Mouse (Mus musculus): Measurements from ENCODE around the gene Srrm4. TPM values are rescaled to one million over a fixed set of nuclear protein-coding genes. Genes with fewer than 3 reads are reported as not detected.
A peak's percentile ranks its signal among the peaks of the same experiment; 100 is the strongest.

The Srrm4 gene
- polyA plus RNA-seq, 1 experiment from 2014 or later: 22.6 TPM

- H3K9me3 ChIP-seq (ENCODE audit: control insufficient read depth, low read length): no peaks in the 10 kb centered on the region
- DNase-seq (peak; percentile 70), ATAC-seq (ENCODE audit: low FRiP score, low TSS enrichment) (no peak)
- H3K27ac ChIP-seq (replicated peaks; ENCODE audit: low read depth, low read length): no peak within 1 kb of the TSS; the same call in 1 of the 2 replicates
- H3K27me3 ChIP-seq (ENCODE audit: control insufficient read depth, insufficient read depth, low read length): 0 out of 2 replicates have a peak, but pooled peaks cover 3% of the 10 kb centered on the region
- no peak within 1 kb of the TSS; the same call in 1 of the 2 replicates for H3K9ac ChIP-seq (replicated peaks; ENCODE audit: low read length)
- H3K36me3 ChIP-seq (ENCODE audit: control insufficient read depth, insufficient read depth, low read length): no peaks in the 10 kb centered on the region
- H3K4me2 ChIP-seq (ENCODE audit: low read length): peak within 1 kb of the TSS; percentile 51
- H3K4me1 ChIP-seq (ENCODE audit: control insufficient read depth, insufficient read depth, low read length): peaks cover 13% of the 10 kb centered on the region
- under 1% methylated on average over 18 of the region's 20 CpGs for WGBS
- H3K4me3 ChIP-seq (replicated peaks; ENCODE audit: low read depth, low read length): peak within 1 kb of the TSS; percentile 1; the same call in 1 of the 2 replicates
Observed at GRCm38 (mm10) chr5:116422699-116423201, 168.9 kb downstream of the Srrm4 start, which contains the start of gene Hspb8. Hspb8 (minus strand) TSS chr5:116422864.

- no peaks in the 10 kb centered on the region for H3K9me3 ChIP-seq (ENCODE audit: control insufficient read depth, low read length)
- ATAC-seq (ENCODE audit: low FRiP score, low TSS enrichment) (no peak), DNase-seq (no peak)
- H3K27ac ChIP-seq (replicated peaks; ENCODE audit: low read depth, low read length): no peak overlapping the region
- H3K4me3 ChIP-seq (replicated peaks; ENCODE audit: low read depth, low read length): no peak overlapping the region
- no peaks in the 10 kb centered on the region for H3K36me3 ChIP-seq (ENCODE audit: control insufficient read depth, insufficient read depth, low read length)
- peak overlapping the region; percentile 51 for H3K4me2 ChIP-seq (ENCODE audit: low read length)
- peaks cover 13% of the 10 kb centered on the region for H3K4me1 ChIP-seq (ENCODE audit: control insufficient read depth, insufficient read depth, low read length)
- 57% methylated on average over 22 of the region's 22 CpGs for WGBS
- H3K9ac ChIP-seq (replicated peaks; ENCODE audit: low read length): no peak overlapping the region
- H3K27me3 ChIP-seq (ENCODE audit: control insufficient read depth, insufficient read depth, low read length): 0 out of 2 replicates have a peak, but pooled peaks cover 3% of the 10 kb centered on the region
Observed at GRCm38 (mm10) chr5:116421791-116422481, 169.7 kb downstream of the Srrm4 start.

- ATAC-seq (ENCODE audit: low FRiP score, low TSS enrichment) (no peak), DNase-seq (peak; percentile 56)
- H3K4me1 ChIP-seq (ENCODE audit: control insufficient read depth, insufficient read depth, low read length): peaks cover 19% of the 10 kb centered on the region
- H3K27ac ChIP-seq (replicated peaks; ENCODE audit: low read depth, low read length): peak overlapping the region; percentile 21; the same call in 1 of the 2 replicates
- no peaks in the 10 kb centered on the region for H3K9me3 ChIP-seq (ENCODE audit: control insufficient read depth, low read length)
- 0 out of 2 replicates have a peak, but pooled peaks cover 3% of the 10 kb centered on the region for H3K27me3 ChIP-seq (ENCODE audit: control insufficient read depth, insufficient read depth, low read length)
- no peaks in the 10 kb centered on the region for H3K36me3 ChIP-seq (ENCODE audit: control insufficient read depth, insufficient read depth, low read length)
- 13% methylated on average over 6 of the region's 6 CpGs for WGBS
- H3K4me2 ChIP-seq (ENCODE audit: low read length): no peak overlapping the region
- H3K4me3 ChIP-seq (replicated peaks; ENCODE audit: low read depth, low read length): no peak overlapping the region
- 0 out of 2 replicates have a peak overlapping the region, but pooled peaks have one; percentile 16 for H3K9ac ChIP-seq (replicated peaks; ENCODE audit: low read length)
Observed at GRCm38 (mm10) chr5:116420759-116421225, 170.8 kb downstream of the Srrm4 start.

- ATAC-seq (ENCODE audit: low FRiP score, low TSS enrichment): no peak
- Histone ChIP-seq H3K9ac (replicated peaks; ENCODE audit: low read length) (no peak overlapping the region), H3K4me3 (replicated peaks; ENCODE audit: low read depth, low read length) (no peak overlapping the region), H3K36me3 (ENCODE audit: control insufficient read depth, insufficient read depth, low read length) (no peaks in the 10 kb centered on the region), H3K4me1 (ENCODE audit: control insufficient read depth, insufficient read depth, low read length) (peaks cover 22% of the 10 kb centered on the region), H3K27ac (replicated peaks; ENCODE audit: low read depth, low read length) (peak overlapping the region; percentile 21; the same call in 1 of the 2 replicates), H3K4me2 (ENCODE audit: low read length) (no peak overlapping the region), H3K9me3 (ENCODE audit: control insufficient read depth, low read length) (no peaks in the 10 kb centered on the region), H3K27me3 (ENCODE audit: control insufficient read depth, insufficient read depth, low read length) (0 out of 2 replicates have a peak, but pooled peaks cover 3% of the 10 kb centered on the region)
- 100% methylated on average over 1 of the region's 1 CpGs for whole genome bisulfite sequencing
- DNase-seq: no peak
Observed at GRCm38 (mm10) chr5:116420213-116420612, 171.4 kb downstream of the Srrm4 start.

- no peak overlapping the region for H3K9ac ChIP-seq (replicated peaks; ENCODE audit: low read length)
- H3K27ac ChIP-seq (replicated peaks; ENCODE audit: low read depth, low read length): no peak overlapping the region
- WGBS: 39% methylated on average over 6 of the region's 6 CpGs
- 0 out of 2 replicates have a peak, but pooled peaks cover 3% of the 10 kb centered on the region for H3K27me3 ChIP-seq (ENCODE audit: control insufficient read depth, insufficient read depth, low read length)
- no peaks in the 10 kb centered on the region for H3K36me3 ChIP-seq (ENCODE audit: control insufficient read depth, insufficient read depth, low read length)
- ATAC-seq (ENCODE audit: low FRiP score, low TSS enrichment) (no peak), DNase-seq (no peak)
- no peak overlapping the region for H3K4me2 ChIP-seq (ENCODE audit: low read length)
- peaks cover 22% of the 10 kb centered on the region for H3K4me1 ChIP-seq (ENCODE audit: control insufficient read depth, insufficient read depth, low read length)
- no peak overlapping the region for H3K4me3 ChIP-seq (replicated peaks; ENCODE audit: low read depth, low read length)
- H3K9me3 ChIP-seq (ENCODE audit: control insufficient read depth, low read length): no peaks in the 10 kb centered on the region
Observed at GRCm38 (mm10) chr5:116419322-116420045, 172.1 kb downstream of the Srrm4 start.

GRCm38 (mm10) chr5:116416208-116416607 lies 175.4 kb downstream of the Srrm4 start:
- Histone ChIP-seq H3K27ac (replicated peaks; ENCODE audit: low read depth, low read length) (no peak overlapping the region), H3K4me2 (ENCODE audit: low read length) (no peak overlapping the region), H3K27me3 (ENCODE audit: control insufficient read depth, insufficient read depth, low read length) (no peaks in the 10 kb centered on the region), H3K4me3 (replicated peaks; ENCODE audit: low read depth, low read length) (no peak overlapping the region), H3K9me3 (ENCODE audit: control insufficient read depth, low read length) (no peaks in the 10 kb centered on the region), H3K36me3 (ENCODE audit: control insufficient read depth, insufficient read depth, low read length) (no peaks in the 10 kb centered on the region), H3K4me1 (ENCODE audit: control insufficient read depth, insufficient read depth, low read length) (peaks cover 9% of the 10 kb centered on the region; the same call in 1 of the 2 replicates), H3K9ac (replicated peaks; ENCODE audit: low read length) (no peak overlapping the region)
- no peak for ATAC-seq (ENCODE audit: low FRiP score, low TSS enrichment)
- peak; percentile 32 for DNase-seq
- 7% methylated on average over 5 of the region's 5 CpGs for WGBS

GRCm38 (mm10) chr5:116409689-116410590 lies 181.7 kb downstream of the Srrm4 start:
- no peaks in the 10 kb centered on the region for H3K9me3 ChIP-seq (ENCODE audit: control insufficient read depth, low read length)
- H3K27ac ChIP-seq (replicated peaks; ENCODE audit: low read depth, low read length): no peak overlapping the region
- H3K9ac ChIP-seq (replicated peaks; ENCODE audit: low read length): no peak overlapping the region
- no peak overlapping the region for H3K4me2 ChIP-seq (ENCODE audit: low read length)
- ATAC-seq (ENCODE audit: low FRiP score, low TSS enrichment): no peak
- H3K4me1 ChIP-seq (ENCODE audit: control insufficient read depth, insufficient read depth, low read length): peaks cover 26% of the 10 kb centered on the region; the same call in 1 of the 2 replicates
- H3K27me3 ChIP-seq (ENCODE audit: control insufficient read depth, insufficient read depth, low read length): no peaks in the 10 kb centered on the region
- peak; percentile 73 for DNase-seq
- H3K36me3 ChIP-seq (ENCODE audit: control insufficient read depth, insufficient read depth, low read length): no peaks in the 10 kb centered on the region
- H3K4me3 ChIP-seq (replicated peaks; ENCODE audit: low read depth, low read length): no peak overlapping the region
- under 1% methylated on average over 16 of the region's 16 CpGs for WGBS

- H3K4me3 ChIP-seq (replicated peaks; ENCODE audit: low read depth, low read length): no peak overlapping the region
- DNase-seq: no peak
Observed at GRCm38 (mm10) chr5:116408965-116409364, 182.7 kb downstream of the Srrm4 start.

More at GRCm38 (mm10) chr5:116408965-116409364, 182.7 kb downstream of the Srrm4 start:
- no peak overlapping the region for H3K27ac ChIP-seq (replicated peaks; ENCODE audit: low read depth, low read length)
- no peaks in the 10 kb centered on the region for H3K9me3 ChIP-seq (ENCODE audit: control insufficient read depth, low read length)
- 57% methylated on average over 9 of the region's 9 CpGs for WGBS
- no peaks in the 10 kb centered on the region for H3K36me3 ChIP-seq (ENCODE audit: control insufficient read depth, insufficient read depth, low read length)
- H3K4me2 ChIP-seq (ENCODE audit: low read length): no peak overlapping the region
- H3K27me3 ChIP-seq (ENCODE audit: control insufficient read depth, insufficient read depth, low read length): no peaks in the 10 kb centered on the region
- ATAC-seq (ENCODE audit: low FRiP score, low TSS enrichment): no peak
- H3K4me1 ChIP-seq (ENCODE audit: control insufficient read depth, insufficient read depth, low read length): peaks cover 26% of the 10 kb centered on the region; the same call in 1 of the 2 replicates
- H3K9ac ChIP-seq (replicated peaks; ENCODE audit: low read length): no peak overlapping the region
